Mouse (Mus musculus): Measurements from ENCODE around the gene Clasp1. TPM values are rescaled to one million over a fixed set of nuclear protein-coding genes. Genes with fewer than 3 reads are reported as not detected.

Clasp1 gene
- polyA plus RNA-seq, 1 experiment from 2014 or later = 90.6 TPM

GRCm38 (mm10) chr1:118479246-118479645, 90.4 kb downstream of the Clasp1 start:
- no peaks in the 10 kb centered on the region for H3K27me3 ChIP-seq (ENCODE audit: control insufficient read depth, insufficient read depth, low read length)
- DNase-seq (ENCODE audit: low spot score, missing footprints) (no peak), ATAC-seq (ENCODE audit: low FRiP score) (no peak)
- H3K4me3 ChIP-seq (ENCODE audit: low read depth, low read length) = no peak overlapping the region
- no peaks in the 10 kb centered on the region for H3K9me3 ChIP-seq (ENCODE audit: control insufficient read depth, low read length)
- no peaks in the 10 kb centered on the region; the same call in 1 of the 2 replicates for H3K36me3 ChIP-seq (ENCODE audit: control insufficient read depth, insufficient read depth, low read length)
- H3K27ac ChIP-seq (ENCODE audit: low read depth, low read length) = no peak overlapping the region
- WGBS = 93% methylated on average over 4 of the region's 4 CpGs
- no peaks in the 10 kb centered on the region for H3K4me1 ChIP-seq (ENCODE audit: control insufficient read depth, insufficient read depth, low read length)
- H3K4me2 ChIP-seq = no peak overlapping the region
- no peak overlapping the region for H3K9ac ChIP-seq (ENCODE audit: low read length)

GRCm38 (mm10) chr1:118480484-118481364, 91.9 kb downstream of the Clasp1 start:
- WGBS = 82% methylated on average over 8 of the region's 8 CpGs

GRCm38 (mm10) chr1:118481365-118481702, 92.5 kb downstream of the Clasp1 start:
- 63% methylated on average over 4 of the region's 4 CpGs for WGBS
- Histone ChIP-seq H3K9ac (ENCODE audit: low read length) (no peak overlapping the region), H3K27me3 (ENCODE audit: control insufficient read depth, insufficient read depth, low read length) (no peaks in the 10 kb centered on the region), H3K4me2 (no peak overlapping the region), H3K9me3 (ENCODE audit: control insufficient read depth, low read length) (no peaks in the 10 kb centered on the region), H3K27ac (ENCODE audit: low read depth, low read length) (no peak overlapping the region), H3K4me1 (ENCODE audit: control insufficient read depth, insufficient read depth, low read length) (no peaks in the 10 kb centered on the region), H3K4me3 (ENCODE audit: low read depth, low read length) (no peak overlapping the region), H3K36me3 (ENCODE audit: control insufficient read depth, insufficient read depth, low read length) (no peaks in the 10 kb centered on the region; the same call in 1 of the 2 replicates)
- ATAC-seq (ENCODE audit: low FRiP score) (no peak), DNase-seq (ENCODE audit: low spot score, missing footprints) (no peak)

More at GRCm38 (mm10) chr1:118480484-118481364, 91.9 kb downstream of the Clasp1 start:
- no peaks in the 10 kb centered on the region for H3K4me1 ChIP-seq (ENCODE audit: control insufficient read depth, insufficient read depth, low read length)
- no peak overlapping the region for H3K4me2 ChIP-seq
- H3K27ac ChIP-seq (ENCODE audit: low read depth, low read length) = no peak overlapping the region
- H3K9me3 ChIP-seq (ENCODE audit: control insufficient read depth, low read length) = no peaks in the 10 kb centered on the region
- H3K36me3 ChIP-seq (ENCODE audit: control insufficient read depth, insufficient read depth, low read length) = no peaks in the 10 kb centered on the region; the same call in 1 of the 2 replicates
- H3K9ac ChIP-seq (ENCODE audit: low read length) = no peak overlapping the region
- H3K4me3 ChIP-seq (ENCODE audit: low read depth, low read length) = no peak overlapping the region
- no peaks in the 10 kb centered on the region for H3K27me3 ChIP-seq (ENCODE audit: control insufficient read depth, insufficient read depth, low read length)
- no peak for ATAC-seq (ENCODE audit: low FRiP score)
- DNase-seq (ENCODE audit: low spot score, missing footprints) = no peak

- ATAC-seq (ENCODE audit: low FRiP score) = no peak
Measured at GRCm38 (mm10) chr1:118481703-118482102, 92.8 kb downstream of the Clasp1 start.

GRCm38 (mm10) chr1:118482285-118483019, 93.6 kb downstream of the Clasp1 start:
- Histone ChIP-seq H3K27ac (ENCODE audit: low read depth, low read length) (no peak overlapping the region), H3K4me1 (ENCODE audit: control insufficient read depth, insufficient read depth, low read length) (no peaks in the 10 kb centered on the region), H3K36me3 (ENCODE audit: control insufficient read depth, insufficient read depth, low read length) (no peaks in the 10 kb centered on the region; the same call in 1 of the 2 replicates), H3K4me2 (no peak overlapping the region), H3K9me3 (ENCODE audit: control insufficient read depth, low read length) (no peaks in the 10 kb centered on the region), H3K4me3 (ENCODE audit: low read depth, low read length) (no peak overlapping the region), H3K9ac (ENCODE audit: low read length) (no peak overlapping the region), H3K27me3 (ENCODE audit: control insufficient read depth, insufficient read depth, low read length) (no peaks in the 10 kb centered on the region)
- ATAC-seq (ENCODE audit: low FRiP score) (no peak), DNase-seq (ENCODE audit: low spot score, missing footprints) (no peak)
- 79% methylated on average over 8 of the region's 8 CpGs for WGBS

More at GRCm38 (mm10) chr1:118481703-118482102, 92.8 kb downstream of the Clasp1 start:
- Histone ChIP-seq H3K9ac (ENCODE audit: low read length) (no peak overlapping the region), H3K27ac (ENCODE audit: low read depth, low read length) (no peak overlapping the region), H3K4me2 (no peak overlapping the region), H3K9me3 (ENCODE audit: control insufficient read depth, low read length) (no peaks in the 10 kb centered on the region), H3K4me1 (ENCODE audit: control insufficient read depth, insufficient read depth, low read length) (no peaks in the 10 kb centered on the region), H3K36me3 (ENCODE audit: control insufficient read depth, insufficient read depth, low read length) (no peaks in the 10 kb centered on the region; the same call in 1 of the 2 replicates), H3K27me3 (ENCODE audit: control insufficient read depth, insufficient read depth, low read length) (no peaks in the 10 kb centered on the region), H3K4me3 (ENCODE audit: low read depth, low read length) (no peak overlapping the region)
- DNase-seq (ENCODE audit: low spot score, missing footprints) = no peak
- 83% methylated on average over 6 of the region's 6 CpGs for WGBS

GRCm38 (mm10) chr1:118483504-118484096, 94.7 kb downstream of the Clasp1 start:
- 91% methylated on average over 6 of the region's 6 CpGs for WGBS
- H3K4me2 ChIP-seq = no peak overlapping the region
- H3K4me1 ChIP-seq (ENCODE audit: control insufficient read depth, insufficient read depth, low read length) = no peaks in the 10 kb centered on the region
- no peaks in the 10 kb centered on the region for H3K27me3 ChIP-seq (ENCODE audit: control insufficient read depth, insufficient read depth, low read length)
- DNase-seq (ENCODE audit: low spot score, missing footprints) (no peak), ATAC-seq (ENCODE audit: low FRiP score) (no peak)
- H3K27ac ChIP-seq (ENCODE audit: low read depth, low read length) = no peak overlapping the region
- H3K9me3 ChIP-seq (ENCODE audit: control insufficient read depth, low read length) = no peaks in the 10 kb centered on the region
- no peaks in the 10 kb centered on the region; the same call in 1 of the 2 replicates for H3K36me3 ChIP-seq (ENCODE audit: control insufficient read depth, insufficient read depth, low read length)
- no peak overlapping the region for H3K4me3 ChIP-seq (ENCODE audit: low read depth, low read length)
- H3K9ac ChIP-seq (ENCODE audit: low read length) = no peak overlapping the region

- DNase-seq (ENCODE audit: low spot score, missing footprints) = no peak
- Histone ChIP-seq H3K4me2 (no peak overlapping the region), H3K4me3 (ENCODE audit: low read depth, low read length) (no peak overlapping the region), H3K27ac (ENCODE audit: low read depth, low read length) (no peak overlapping the region), H3K9me3 (ENCODE audit: control insufficient read depth, low read length) (no peaks in the 10 kb centered on the region), H3K27me3 (ENCODE audit: control insufficient read depth, insufficient read depth, low read length) (no peaks in the 10 kb centered on the region), H3K36me3 (ENCODE audit: control insufficient read depth, insufficient read depth, low read length) (no peaks in the 10 kb centered on the region), H3K9ac (ENCODE audit: low read length) (no peak overlapping the region), H3K4me1 (ENCODE audit: control insufficient read depth, insufficient read depth, low read length) (no peaks in the 10 kb centered on the region)
- ATAC-seq (ENCODE audit: low FRiP score) = no peak
- WGBS = 83% methylated on average over 3 of the region's 3 CpGs
Measured at GRCm38 (mm10) chr1:118485572-118485971, 96.7 kb downstream of the Clasp1 start.

- ATAC-seq (ENCODE audit: low FRiP score) (no peak), DNase-seq (ENCODE audit: low spot score, missing footprints) (no peak)
- Histone ChIP-seq H3K4me2 (no peak overlapping the region), H3K27ac (ENCODE audit: low read depth, low read length) (no peak overlapping the region), H3K36me3 (ENCODE audit: control insufficient read depth, insufficient read depth, low read length) (no peaks in the 10 kb centered on the region), H3K9ac (ENCODE audit: low read length) (no peak overlapping the region), H3K4me3 (ENCODE audit: low read depth, low read length) (no peak overlapping the region), H3K4me1 (ENCODE audit: control insufficient read depth, insufficient read depth, low read length) (no peaks in the 10 kb centered on the region), H3K27me3 (ENCODE audit: control insufficient read depth, insufficient read depth, low read length) (no peaks in the 10 kb centered on the region), H3K9me3 (ENCODE audit: control insufficient read depth, low read length) (no peaks in the 10 kb centered on the region)
Measured at GRCm38 (mm10) chr1:118486021-118486420, 97.2 kb downstream of the Clasp1 start.

- no peaks in the 10 kb centered on the region for H3K9me3 ChIP-seq (ENCODE audit: control insufficient read depth, low read length)
- WGBS = 84% methylated on average over 3 of the region's 3 CpGs
- no peak for DNase-seq (ENCODE audit: low spot score, missing footprints)
- no peaks in the 10 kb centered on the region for H3K27me3 ChIP-seq (ENCODE audit: control insufficient read depth, insufficient read depth, low read length)
- H3K36me3 ChIP-seq (ENCODE audit: control insufficient read depth, insufficient read depth, low read length) = no peaks in the 10 kb centered on the region
- no peak overlapping the region for H3K9ac ChIP-seq (ENCODE audit: low read length)
- H3K4me2 ChIP-seq = no peak overlapping the region
- no peak overlapping the region for H3K4me3 ChIP-seq (ENCODE audit: low read depth, low read length)
- no peak for ATAC-seq (ENCODE audit: low FRiP score)
- no peaks in the 10 kb centered on the region for H3K4me1 ChIP-seq (ENCODE audit: control insufficient read depth, insufficient read depth, low read length)
- H3K27ac ChIP-seq (ENCODE audit: low read depth, low read length) = no peak overlapping the region
Measured at GRCm38 (mm10) chr1:118492811-118493210, 104.0 kb downstream of the Clasp1 start.

Measured in midbrain, embryonic 11.5 days (tissue).